Mouse (Mus musculus): ENCODE data around the gene Pygb. TPM values are rescaled to one million over a fixed set of nuclear protein-coding genes. Genes with fewer than 3 reads are reported as not detected.

The Pygb gene
- total RNA-seq, 2 experiments from 2014 or later, result 18.3 to 40.1 TPM

DNA sequence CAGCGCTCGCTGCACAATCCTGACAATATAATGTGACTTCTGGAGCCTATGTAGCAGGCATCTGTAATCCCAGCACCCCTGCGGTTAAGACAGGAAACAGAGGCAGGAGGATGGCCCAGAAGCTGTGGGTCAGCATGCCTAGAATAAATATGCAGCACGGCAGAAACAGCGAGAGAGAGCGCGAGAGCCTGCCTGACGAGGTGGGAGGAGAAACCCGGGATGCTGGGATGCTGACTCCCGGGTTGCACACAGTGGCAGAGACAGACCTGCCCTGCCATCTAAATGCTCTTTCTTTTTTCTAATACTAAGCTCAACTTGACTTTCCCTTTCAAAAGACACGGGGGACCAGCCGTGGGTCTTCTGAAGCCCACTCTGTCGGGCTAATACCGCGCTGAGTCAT is 50.4 kb downstream of the Pygb start:
- no peak for ATAC-seq (replicated peaks; ENCODE audit: poor library complexity, severe bottlenecking)

GRCm38 (mm10) chr2:150837781-150838180 is 51.2 kb downstream of the Pygb start:
- ATAC-seq (replicated peaks; ENCODE audit: poor library complexity, severe bottlenecking), result 0 out of 2 replicates have a peak, but pooled peaks have one; percentile 13

GRCm38 (mm10) chr2:150839686-150840471 is 53.3 kb downstream of the Pygb start:
- ATAC-seq (replicated peaks; ENCODE audit: poor library complexity, severe bottlenecking), result no peak

- no peak for ATAC-seq (replicated peaks; ENCODE audit: poor library complexity, severe bottlenecking)
These were observed 54.6 kb downstream of the Pygb start for GRCm38 (mm10) chr2:150841109-150841508.

- ATAC-seq (replicated peaks; ENCODE audit: poor library complexity, severe bottlenecking), result no peak
These were observed 55.5 kb downstream of the Pygb start for GRCm38 (mm10) chr2:150842049-150842461.

DNA sequence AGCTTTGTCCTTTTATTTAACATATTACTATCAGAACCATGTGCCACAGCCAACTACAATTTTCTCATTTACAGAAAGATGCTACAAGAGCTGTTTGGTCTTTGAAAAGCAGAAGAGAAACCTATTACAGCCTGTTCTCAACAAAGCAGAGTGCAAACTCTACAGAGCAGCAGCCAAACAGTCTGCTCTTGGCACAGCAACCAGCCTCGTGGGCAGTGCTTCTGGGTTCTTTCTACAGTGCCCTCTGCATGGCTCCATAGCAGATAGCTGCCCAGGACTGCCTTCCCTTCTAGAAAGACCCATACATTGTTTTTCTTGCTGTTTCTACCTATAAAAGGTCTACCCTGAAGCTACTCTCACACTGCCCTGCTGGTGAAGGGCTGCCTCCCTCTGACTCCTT is 58.3 kb downstream of the Pygb start:
- peak; percentile 59 for ATAC-seq (replicated peaks; ENCODE audit: poor library complexity, severe bottlenecking)

GRCm38 (mm10) chr2:150847436-150847995 is 61.0 kb downstream of the Pygb start:
- no peak for ATAC-seq (replicated peaks; ENCODE audit: poor library complexity, severe bottlenecking)

GRCm38 (mm10) chr2:150851251-150851650 is 64.7 kb downstream of the Pygb start:
- ATAC-seq (replicated peaks; ENCODE audit: poor library complexity, severe bottlenecking), result peak; percentile 39

- no peak for ATAC-seq (replicated peaks; ENCODE audit: poor library complexity, severe bottlenecking)
These were observed 68.7 kb downstream of the Pygb start for GRCm38 (mm10) chr2:150855186-150855585.

DNA sequence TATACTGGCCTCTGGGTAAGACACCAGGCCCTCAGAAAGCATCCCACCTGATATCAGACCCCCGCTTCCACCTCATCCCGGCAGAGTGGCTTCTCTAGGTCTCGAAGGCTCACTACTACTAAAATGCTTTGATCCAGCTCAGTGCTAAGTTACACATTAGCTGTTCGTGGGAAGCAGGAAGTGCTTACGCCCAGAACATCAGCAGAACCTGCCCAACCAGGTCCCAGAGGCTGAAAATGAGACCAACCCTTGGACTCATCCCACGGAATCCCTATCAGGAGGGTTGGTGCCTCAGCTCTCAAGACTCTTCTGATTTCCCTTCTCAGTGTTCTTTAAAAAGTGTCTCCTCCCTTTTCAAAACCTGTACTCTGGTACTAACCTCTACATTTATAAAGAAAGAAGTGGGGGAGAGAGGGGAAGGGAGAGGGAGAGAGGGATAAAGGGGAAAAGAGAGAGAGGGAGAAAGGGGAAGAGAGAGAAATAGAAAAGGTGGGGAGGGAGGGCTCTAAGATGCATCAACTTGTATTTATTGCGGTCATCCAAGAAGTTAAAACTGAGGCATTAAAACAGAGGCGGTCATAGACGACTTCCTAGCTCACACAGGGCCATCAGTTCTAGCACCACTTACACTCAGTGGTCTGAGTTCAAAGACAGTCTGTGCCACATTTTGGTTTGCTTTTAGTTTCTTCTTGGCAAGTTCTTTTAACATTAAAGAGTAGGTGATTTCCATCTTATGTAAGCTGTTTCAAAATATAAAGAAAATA is 72.4 kb downstream of the Pygb start:
- no peak for ATAC-seq (replicated peaks; ENCODE audit: poor library complexity, severe bottlenecking)

DNA sequence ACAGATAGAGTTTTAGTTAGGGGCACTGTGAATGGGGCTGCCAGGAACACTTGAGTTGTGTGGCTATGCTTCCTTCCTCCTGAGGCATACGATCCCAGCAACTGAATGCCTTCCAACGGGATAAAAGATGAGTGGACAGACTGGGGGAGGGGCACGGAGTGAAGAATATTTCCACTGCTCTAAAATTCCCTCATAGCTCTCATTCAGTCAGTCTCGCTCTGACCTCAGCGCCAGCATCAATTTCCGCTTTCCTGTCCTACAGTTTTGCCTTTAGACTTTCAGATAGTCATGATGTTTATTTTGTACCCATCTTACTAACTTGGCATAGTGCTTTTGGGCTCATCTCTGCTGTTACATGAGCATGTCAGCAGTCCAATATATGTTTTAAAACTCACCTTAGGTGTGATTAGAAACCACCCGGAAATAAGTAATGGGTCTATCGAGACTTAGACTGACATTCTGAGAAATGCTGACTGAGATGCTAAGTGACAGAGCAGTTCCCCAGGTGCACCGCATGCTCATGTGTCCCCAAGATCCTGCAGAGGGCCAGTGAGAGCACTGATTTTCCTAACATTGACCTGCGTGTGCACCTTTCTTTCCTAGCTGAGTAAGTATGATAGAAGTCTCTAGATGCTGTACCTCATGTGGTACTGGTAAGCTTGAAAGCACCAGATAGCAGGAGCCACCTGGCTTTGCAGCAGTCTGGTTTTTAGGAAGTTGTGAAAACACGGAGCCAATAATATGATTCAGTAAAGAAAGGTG is 73.4 kb downstream of the Pygb start:
- no peak for ATAC-seq (replicated peaks; ENCODE audit: poor library complexity, severe bottlenecking)

DNA sequence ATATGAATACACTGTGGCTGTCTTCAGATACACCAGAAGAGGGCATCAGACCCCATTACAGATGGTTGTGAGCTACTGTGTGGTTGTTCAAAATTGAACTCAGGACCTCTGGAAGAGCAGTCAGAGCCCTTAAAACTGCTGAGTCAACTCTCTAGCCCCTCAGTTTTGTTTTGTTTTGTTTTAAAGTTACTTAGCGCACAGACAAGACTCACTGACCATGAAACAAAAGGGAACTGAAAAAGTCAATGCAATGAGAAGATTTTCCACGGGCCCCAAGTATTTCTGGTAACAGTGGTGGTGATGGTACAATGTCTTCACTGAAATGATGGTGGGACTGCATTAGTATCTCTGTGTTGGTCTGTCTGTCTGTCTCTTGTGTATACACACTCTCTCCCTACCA is 74.6 kb downstream of the Pygb start:
- peak; percentile 62 for ATAC-seq (replicated peaks; ENCODE audit: poor library complexity, severe bottlenecking)

DNA sequence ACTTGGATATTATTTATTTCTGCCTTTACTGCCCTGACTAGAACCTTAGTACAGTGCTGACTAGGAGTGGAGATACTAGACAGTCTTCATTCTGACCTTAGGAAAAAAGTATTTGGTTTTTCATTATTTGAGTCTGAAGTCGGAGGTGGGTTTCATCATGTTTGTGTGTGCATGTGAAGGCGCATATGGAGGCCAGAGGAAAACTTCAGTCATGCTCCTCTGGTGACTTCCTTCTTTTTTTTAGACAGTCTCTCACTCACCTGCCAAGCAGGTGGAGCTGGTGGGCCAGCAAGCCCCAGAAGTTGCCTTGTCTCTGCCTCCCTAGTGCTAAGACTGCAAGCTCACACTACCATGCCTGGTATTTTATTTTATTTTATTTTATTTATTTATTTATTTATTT is 80.5 kb downstream of the Pygb start:
- ATAC-seq (replicated peaks; ENCODE audit: poor library complexity, severe bottlenecking), result no peak

DNA sequence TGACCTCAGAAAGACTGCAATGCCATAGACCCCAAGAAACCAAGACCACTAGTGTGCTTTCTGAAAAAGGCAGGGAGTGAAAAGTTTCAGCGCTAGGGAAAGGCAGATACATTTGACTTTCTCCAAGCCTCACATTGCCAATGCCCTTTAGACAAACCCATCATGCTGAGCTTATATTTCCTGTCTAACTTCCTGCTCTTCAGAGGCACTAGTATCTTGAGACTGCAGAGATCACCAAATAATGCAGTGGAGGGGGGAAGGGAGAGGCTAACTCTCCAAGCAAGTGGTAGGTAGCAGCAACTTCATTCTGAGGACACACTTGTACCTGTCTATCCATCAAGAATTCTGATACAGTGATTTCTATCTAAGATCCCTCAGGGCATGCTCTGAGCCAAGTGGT is 82.9 kb downstream of the Pygb start:
- ATAC-seq (replicated peaks; ENCODE audit: poor library complexity, severe bottlenecking), result no peak

GRCm38 (mm10) chr2:150874508-150874907 is 88.0 kb downstream of the Pygb start:
- peak; percentile 80 for ATAC-seq (replicated peaks; ENCODE audit: poor library complexity, severe bottlenecking)

- peak; percentile 75 for ATAC-seq (replicated peaks; ENCODE audit: poor library complexity, severe bottlenecking)
These were observed 88.7 kb downstream of the Pygb start for GRCm38 (mm10) chr2:150875226-150875625.

DNA sequence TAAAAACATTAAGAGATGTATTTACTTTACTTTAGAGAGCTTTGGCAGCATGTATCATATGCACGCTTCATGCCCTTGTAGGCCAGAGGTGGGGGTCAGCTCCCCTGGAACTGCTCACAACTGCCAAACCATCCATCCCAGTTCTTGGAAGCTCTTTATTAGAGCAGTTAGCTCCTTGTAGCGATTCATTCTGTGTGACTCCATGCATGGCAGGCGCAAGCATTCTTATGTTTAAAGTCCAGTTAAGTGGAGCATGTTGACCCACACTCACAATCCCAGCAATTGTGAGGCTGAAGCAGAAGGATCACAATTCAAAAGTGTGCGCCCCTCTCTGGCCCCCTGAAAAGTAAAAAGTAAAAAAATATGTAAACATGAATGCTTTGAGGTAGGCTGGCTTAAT is 91.0 kb downstream of the Pygb start:
- no peak for ATAC-seq (replicated peaks; ENCODE audit: poor library complexity, severe bottlenecking)

Data from granulocyte monocyte progenitor cell, adult 5-6 weeks (primary cell).